Mouse (Mus musculus) forebrain, embryonic 13.5 days (tissue): ENCODE measurements at regions not wholly inside any gene's neighbourhood (a gene's known extent, or its start where the extent isn't known, plus 50 kb on each side); places are given as distances from the start of the nearest gene placed in this dataset.

Source experiments
- ATAC-seq: fragments of 200-750 bp; cut with Nextera tagmentation; 2 replicates; pipeline ENCODE4 v1.8.0; 2017
- H3K27ac ChIP-seq: fragments of 300-500 bp; sonication (generic); 2 replicates; pipeline ENCODE4 v1.5.1; 2015; ENCODE audit warnings: inconsistent platforms, mild to moderate bottlenecking, moderate library complexity
- H3K27me3 ChIP-seq: fragments of 300-500 bp; sonication (generic); 2 replicates; pipeline ENCODE4 v1.6.1; 2015; ENCODE audit warnings: mild to moderate bottlenecking, inconsistent platforms
- H3K36me3 ChIP-seq: fragments of 300-500 bp; sonication (generic); 2 replicates; pipeline ENCODE4 v1.6.1; 2015; ENCODE audit warnings: mild to moderate bottlenecking, inconsistent platforms; ENCODE audit not compliant: poor library complexity, severe bottlenecking
- H3K4me1 ChIP-seq: fragments of 300-500 bp; sonication (generic); 2 replicates; pipeline ENCODE4 v1.6.1; 2015; ENCODE audit warnings: inconsistent platforms
- H3K4me2 ChIP-seq: fragments of 300-500 bp; sonication (generic); 2 replicates; pipeline ENCODE4 v1.6.1; 2015; ENCODE audit warnings: inconsistent platforms, mild to moderate bottlenecking, moderate library complexity
- H3K4me3 ChIP-seq: fragments of 300-500 bp; sonication (generic); 2 replicates; pipeline ENCODE4 v1.5.1; 2015; ENCODE audit warnings: mild to moderate bottlenecking, inconsistent platforms
- H3K9ac ChIP-seq: fragments of 300-500 bp; sonication (generic); 2 replicates; pipeline ENCODE4 v1.6.1; 2015; ENCODE audit warnings: mild to moderate bottlenecking, inconsistent platforms
- H3K9me3 ChIP-seq: fragments of 300-500 bp; sonication (generic); replicated peaks from 2 replicates; pipeline ENCODE4 v1.6.1; 2016; ENCODE audit warnings: inconsistent platforms
- WGBS: fragments of 180-500 bp; shearing (Covaris S2); methylation state at CpG from one replicate; pipeline ENCODE4 v1.1.7; 2015; 5-methylcytosine and 5-hydroxymethylcytosine counted together

- no peak for ATAC-seq
- H3K4me3 ChIP-seq = no peak overlapping the region
- no peak overlapping the region for H3K9ac ChIP-seq
- WGBS = 85% methylated on average over 5 of the region's 5 CpGs
- H3K27ac ChIP-seq = no peak overlapping the region
- no peaks in the 10 kb centered on the region for H3K27me3 ChIP-seq
- H3K4me1 ChIP-seq = no peaks in the 10 kb centered on the region
- no peaks in the 10 kb centered on the region for H3K9me3 ChIP-seq
- no peak overlapping the region for H3K4me2 ChIP-seq
- no peaks in the 10 kb centered on the region for H3K36me3 ChIP-seq
Observed at GRCm38 (mm10) chr6:49965944-49966545, 143.5 kb downstream of the Npy start.

- Histone ChIP-seq H3K9me3 (no peaks in the 10 kb centered on the region), H3K9ac (no peak overlapping the region), H3K4me1 (no peaks in the 10 kb centered on the region), H3K27ac (no peak overlapping the region), H3K4me2 (no peak overlapping the region), H3K36me3 (no peaks in the 10 kb centered on the region), H3K27me3 (no peaks in the 10 kb centered on the region), H3K4me3 (no peak overlapping the region)
- WGBS = 92% methylated on average over 3 of the region's 3 CpGs
- ATAC-seq = no peak
Observed at GRCm38 (mm10) chr6:49966555-49966954, 143.5 kb upstream of the Mpp6 start.

GRCm38 (mm10) chr6:49973258-49973865 lies 136.7 kb upstream of the Mpp6 start:
- ATAC-seq = no peak
- no peak overlapping the region for H3K9ac ChIP-seq
- no peaks in the 10 kb centered on the region for H3K27me3 ChIP-seq
- H3K4me2 ChIP-seq = no peak overlapping the region
- no peak overlapping the region for H3K4me3 ChIP-seq
- H3K4me1 ChIP-seq = peaks cover 12% of the 10 kb centered on the region
- no peaks in the 10 kb centered on the region for H3K9me3 ChIP-seq
- 56% methylated on average over 7 of the region's 7 CpGs for WGBS
- no peak overlapping the region for H3K27ac ChIP-seq
- no peaks in the 10 kb centered on the region for H3K36me3 ChIP-seq

DNA sequence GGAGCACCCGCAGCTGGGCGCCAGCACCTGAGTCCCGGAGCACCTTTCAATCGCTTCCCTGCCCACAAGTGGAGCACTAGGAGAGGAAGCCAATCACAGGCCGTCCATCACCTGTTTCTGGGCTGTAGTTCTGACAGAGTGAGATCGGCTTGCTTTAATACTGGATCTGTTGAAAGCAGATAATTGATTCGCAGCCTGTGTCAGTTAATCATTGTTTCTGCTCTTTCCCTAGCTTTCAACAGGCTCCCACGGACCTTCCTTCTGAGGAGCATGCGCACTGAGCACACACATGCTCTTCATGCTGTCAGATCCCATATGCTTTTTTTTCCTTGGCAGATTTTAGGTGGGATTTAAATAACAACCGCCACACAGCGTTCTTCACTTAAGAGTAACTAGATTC lies 132.3 kb upstream of the Mpp6 start:
- H3K4me2 ChIP-seq = 0 out of 2 replicates have a peak overlapping the region, but pooled peaks have one; percentile 19
- peak; percentile 66; the same call in 1 of the 2 replicates for ATAC-seq
- H3K4me3 ChIP-seq = no peak overlapping the region
- no peaks in the 10 kb centered on the region for H3K36me3 ChIP-seq
- H3K4me1 ChIP-seq = peaks cover 16% of the 10 kb centered on the region
- H3K27me3 ChIP-seq = no peaks in the 10 kb centered on the region
- no peak overlapping the region for H3K27ac ChIP-seq
- WGBS = 59% methylated on average over 11 of the region's 11 CpGs
- H3K9me3 ChIP-seq = no peaks in the 10 kb centered on the region
- H3K9ac ChIP-seq = no peak overlapping the region

DNA sequence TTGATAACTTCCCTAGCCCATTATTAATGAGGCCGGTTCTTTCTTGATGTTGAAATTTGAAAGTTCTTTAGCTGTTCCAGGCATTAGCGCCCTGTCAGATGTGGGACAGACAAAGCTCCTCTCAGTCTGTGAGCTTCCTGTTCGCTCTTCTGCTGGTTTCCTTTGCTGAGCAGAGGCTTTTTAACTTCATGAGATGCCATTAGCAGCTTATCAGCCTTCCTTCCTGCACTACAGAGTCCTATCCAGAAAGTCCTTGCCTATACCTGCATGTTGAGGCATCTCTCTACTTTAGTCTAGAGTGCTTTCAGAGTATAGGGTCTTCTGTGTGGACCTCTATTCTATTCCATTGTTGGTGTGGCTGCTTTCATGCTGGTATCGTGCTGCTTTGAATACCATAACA lies 126.3 kb upstream of the Mpp6 start:
- no peak overlapping the region for H3K9ac ChIP-seq
- H3K36me3 ChIP-seq = no peaks in the 10 kb centered on the region
- H3K4me2 ChIP-seq = no peak overlapping the region
- WGBS = 44% methylated on average over 4 of the region's 4 CpGs
- H3K27me3 ChIP-seq = no peaks in the 10 kb centered on the region
- H3K4me1 ChIP-seq = peaks cover 24% of the 10 kb centered on the region
- no peaks in the 10 kb centered on the region for H3K9me3 ChIP-seq
- no peak overlapping the region for H3K27ac ChIP-seq
- no peak for ATAC-seq
- no peak overlapping the region for H3K4me3 ChIP-seq

GRCm38 (mm10) chr6:49985127-49985526 lies 124.9 kb upstream of the Mpp6 start:
- no peak overlapping the region for H3K27ac ChIP-seq
- ATAC-seq = 0 out of 2 replicates have a peak, but pooled peaks have one; percentile 30

GRCm38 (mm10) chr6:49987141-49987540 lies 122.9 kb upstream of the Mpp6 start:
- Histone ChIP-seq H3K9me3 (no peaks in the 10 kb centered on the region), H3K4me3 (no peak overlapping the region), H3K4me2 (no peak overlapping the region), H3K27me3 (no peaks in the 10 kb centered on the region), H3K9ac (no peak overlapping the region), H3K4me1 (peaks cover 24% of the 10 kb centered on the region), H3K36me3 (no peaks in the 10 kb centered on the region), H3K27ac (no peak overlapping the region)
- ATAC-seq = no peak
- WGBS = 91% methylated on average over 5 of the region's 5 CpGs

More at GRCm38 (mm10) chr6:49985127-49985526, 124.9 kb upstream of the Mpp6 start:
- WGBS = 13% methylated on average over 6 of the region's 6 CpGs
- Histone ChIP-seq H3K4me2 (no peak overlapping the region), H3K36me3 (no peaks in the 10 kb centered on the region), H3K27me3 (no peaks in the 10 kb centered on the region), H3K9me3 (no peaks in the 10 kb centered on the region), H3K4me1 (peaks cover 24% of the 10 kb centered on the region), H3K9ac (no peak overlapping the region), H3K4me3 (no peak overlapping the region)

GRCm38 (mm10) chr6:49987541-49988210 lies 122.4 kb upstream of the Mpp6 start:
- Histone ChIP-seq H3K9ac (no peak overlapping the region), H3K36me3 (no peaks in the 10 kb centered on the region), H3K27ac (no peak overlapping the region), H3K27me3 (no peaks in the 10 kb centered on the region), H3K4me1 (peaks cover 19% of the 10 kb centered on the region), H3K9me3 (no peaks in the 10 kb centered on the region), H3K4me3 (no peak overlapping the region), H3K4me2 (no peak overlapping the region)
- ATAC-seq = no peak
- 86% methylated on average over 3 of the region's 3 CpGs for whole genome bisulfite sequencing

- Histone ChIP-seq H3K27me3 (no peaks in the 10 kb centered on the region), H3K4me1 (peaks cover 11% of the 10 kb centered on the region), H3K27ac (no peak overlapping the region), H3K4me3 (no peak overlapping the region), H3K9ac (no peak overlapping the region), H3K36me3 (no peaks in the 10 kb centered on the region), H3K9me3 (no peaks in the 10 kb centered on the region), H3K4me2 (no peak overlapping the region)
- no peak for ATAC-seq
- 93% methylated on average over 9 of the region's 9 CpGs for WGBS
Observed at GRCm38 (mm10) chr6:49989585-49990521, 120.2 kb upstream of the Mpp6 start.

GRCm38 (mm10) chr6:49990522-49990858 lies 119.6 kb upstream of the Mpp6 start:
- Histone ChIP-seq H3K27me3 (no peaks in the 10 kb centered on the region), H3K27ac (no peak overlapping the region), H3K4me2 (no peak overlapping the region), H3K36me3 (no peaks in the 10 kb centered on the region), H3K9me3 (no peaks in the 10 kb centered on the region), H3K4me3 (no peak overlapping the region), H3K4me1 (peaks cover 5% of the 10 kb centered on the region), H3K9ac (no peak overlapping the region)
- 68% methylated on average over 8 of the region's 8 CpGs for WGBS
- no peak for ATAC-seq

- 0 out of 2 replicates have a peak, but pooled peaks cover 3% of the 10 kb centered on the region for H3K4me1 ChIP-seq
- H3K36me3 ChIP-seq = no peaks in the 10 kb centered on the region
- no peak overlapping the region for H3K4me3 ChIP-seq
- ATAC-seq = peak; percentile 53; the same call in 1 of the 2 replicates
- no peak overlapping the region for H3K4me2 ChIP-seq
- H3K9ac ChIP-seq = no peak overlapping the region
- H3K27ac ChIP-seq = no peak overlapping the region
- no peaks in the 10 kb centered on the region for H3K9me3 ChIP-seq
- H3K27me3 ChIP-seq = no peaks in the 10 kb centered on the region
- 73% methylated on average over 11 of the region's 11 CpGs for WGBS
Observed at GRCm38 (mm10) chr6:49999365-49999764, 110.7 kb upstream of the Mpp6 start.

DNA sequence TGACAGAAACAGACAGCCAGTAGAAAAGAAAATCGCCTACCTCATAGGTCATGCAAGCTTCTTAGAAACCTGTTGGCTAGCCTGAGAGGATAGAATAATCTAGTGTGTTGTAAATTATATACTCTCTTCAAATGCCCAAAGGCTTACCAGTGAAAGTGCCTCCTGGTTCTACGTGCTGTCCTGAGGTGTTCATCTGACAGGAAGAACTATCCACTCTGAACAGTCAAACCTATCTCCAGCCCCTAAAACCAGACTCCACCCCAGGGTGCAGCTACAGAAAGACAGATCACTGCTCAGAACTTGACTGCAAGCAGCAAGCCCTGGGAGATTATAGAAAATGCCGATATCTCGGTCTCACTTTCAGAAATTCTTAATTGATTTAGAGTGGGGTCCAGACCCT lies 102.0 kb upstream of the Mpp6 start:
- 0 out of 2 replicates have a peak, but pooled peaks cover 2% of the 10 kb centered on the region for H3K4me1 ChIP-seq
- no peaks in the 10 kb centered on the region for H3K9me3 ChIP-seq
- no peak for ATAC-seq
- no peaks in the 10 kb centered on the region for H3K36me3 ChIP-seq
- no peak overlapping the region for H3K27ac ChIP-seq
- no peaks in the 10 kb centered on the region for H3K27me3 ChIP-seq
- H3K9ac ChIP-seq = no peak overlapping the region
- H3K4me2 ChIP-seq = no peak overlapping the region
- H3K4me3 ChIP-seq = no peak overlapping the region
- WGBS = 89% methylated on average over 4 of the region's 4 CpGs
